Mouse (Mus musculus): ENCODE results near the gene Krt34. TPM values are rescaled to one million over a fixed set of nuclear protein-coding genes. Genes with fewer than 3 reads are reported as not detected.

Krt34 gene
- polyA plus RNA-seq, 1 experiment = not detected

DNA sequence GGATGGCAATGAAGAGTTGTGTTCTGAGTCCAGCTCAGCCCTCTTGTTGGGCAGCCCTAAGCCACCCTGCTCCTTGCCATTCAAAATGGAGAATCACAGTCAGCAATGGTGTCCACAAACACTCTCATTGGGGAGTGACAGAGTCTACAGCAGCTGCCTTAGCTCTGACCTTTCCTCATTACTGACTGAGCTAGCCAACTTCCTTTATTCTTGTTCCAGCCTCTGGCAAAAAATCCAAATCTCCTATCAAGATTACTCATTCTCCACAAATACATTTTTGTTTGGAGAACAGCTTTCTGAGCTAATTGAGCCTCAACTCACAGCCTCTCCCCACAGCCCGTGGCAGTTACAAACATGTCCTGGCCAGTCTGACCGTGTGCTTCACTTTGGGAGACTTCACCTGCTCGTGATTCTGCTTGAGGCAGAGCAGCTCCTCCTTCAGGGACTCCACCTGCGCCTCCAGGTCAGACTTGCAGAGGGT, 27.6 kb downstream of the Krt34 start:
- TF ChIP-seq CTCF (IDR thresholded peaks at IDR 0.05; ENCODE audit: control insufficient read depth, insufficient read depth, low read length) (no peak), POLR2A (IDR thresholded peaks at IDR 0.05; ENCODE audit: borderline replicate concordance, control insufficient read depth, low read depth, low read length) (no peak)
- no peaks in the 10 kb centered on the region for H3K4me1 ChIP-seq (ENCODE audit: control insufficient read depth, insufficient read depth, low read length)
- 67% methylated on average over 4 of the region's 4 CpGs for WGBS
- H3K27ac ChIP-seq (ENCODE audit: control insufficient read depth, insufficient read depth, low read depth, low read length, poor library complexity) = no peak overlapping the region
- H3K4me3 ChIP-seq (replicated peaks; ENCODE audit: control insufficient read depth, low read depth, low read length) = no peak overlapping the region

DNA sequence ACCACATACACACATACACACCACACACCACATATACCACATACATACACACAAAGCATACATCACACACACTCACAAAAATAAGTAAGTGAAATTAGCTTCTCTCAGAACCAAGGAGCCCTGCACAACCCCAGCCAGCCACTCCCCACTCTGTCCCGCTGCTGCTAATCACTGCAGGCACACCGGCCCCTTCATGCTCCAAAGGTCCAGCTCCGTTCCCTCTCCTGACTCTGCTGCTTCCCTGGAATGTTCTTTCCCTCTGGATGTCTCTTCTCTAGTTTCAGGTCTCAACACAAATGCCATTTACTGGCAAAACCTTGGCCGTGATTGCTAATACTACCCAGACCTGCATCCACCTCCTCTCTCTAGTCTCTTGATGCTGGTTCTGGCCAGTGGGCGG, 30.7 kb downstream of the Krt34 start:
- Histone ChIP-seq H3K4me3 (replicated peaks; ENCODE audit: control insufficient read depth, low read depth, low read length) (no peak overlapping the region), H3K4me1 (ENCODE audit: control insufficient read depth, insufficient read depth, low read length) (no peaks in the 10 kb centered on the region), H3K27ac (ENCODE audit: control insufficient read depth, insufficient read depth, low read depth, low read length, poor library complexity) (no peak overlapping the region)
- TF ChIP-seq CTCF (IDR thresholded peaks at IDR 0.05; ENCODE audit: control insufficient read depth, insufficient read depth, low read length) (no peak), POLR2A (IDR thresholded peaks at IDR 0.05; ENCODE audit: borderline replicate concordance, control insufficient read depth, low read depth, low read length) (no peak)
- 66% methylated on average over 5 of the region's 5 CpGs for WGBS

DNA sequence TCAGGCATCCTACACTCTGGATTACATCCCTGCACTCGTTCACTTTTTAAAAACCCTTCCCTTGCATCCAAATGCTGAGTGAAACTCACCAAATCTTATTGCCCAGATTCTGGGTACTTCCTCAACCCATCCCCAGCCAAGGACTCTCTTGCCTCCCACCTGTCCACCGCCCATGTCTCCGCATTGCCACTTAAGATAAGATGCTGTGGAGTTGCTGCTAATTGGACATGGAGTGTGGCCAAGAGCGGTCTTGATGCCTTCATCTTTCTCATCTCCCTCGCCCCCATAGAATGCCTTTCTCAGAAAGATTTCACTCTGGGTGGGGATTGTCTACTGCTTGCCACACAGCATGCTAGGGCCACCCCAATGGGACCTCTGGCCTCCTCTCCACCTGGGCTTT, 33.0 kb downstream of the Krt34 start:
- WGBS = 77% methylated on average over 5 of the region's 5 CpGs
- H3K27ac ChIP-seq (ENCODE audit: control insufficient read depth, insufficient read depth, low read depth, low read length, poor library complexity) = no peak overlapping the region
- TF ChIP-seq CTCF (IDR thresholded peaks at IDR 0.05; ENCODE audit: control insufficient read depth, insufficient read depth, low read length) (no peak), POLR2A (IDR thresholded peaks at IDR 0.05; ENCODE audit: borderline replicate concordance, control insufficient read depth, low read depth, low read length) (no peak)
- no peaks in the 10 kb centered on the region for H3K4me1 ChIP-seq (ENCODE audit: control insufficient read depth, insufficient read depth, low read length)
- H3K4me3 ChIP-seq (replicated peaks; ENCODE audit: control insufficient read depth, low read depth, low read length) = no peak overlapping the region

DNA sequence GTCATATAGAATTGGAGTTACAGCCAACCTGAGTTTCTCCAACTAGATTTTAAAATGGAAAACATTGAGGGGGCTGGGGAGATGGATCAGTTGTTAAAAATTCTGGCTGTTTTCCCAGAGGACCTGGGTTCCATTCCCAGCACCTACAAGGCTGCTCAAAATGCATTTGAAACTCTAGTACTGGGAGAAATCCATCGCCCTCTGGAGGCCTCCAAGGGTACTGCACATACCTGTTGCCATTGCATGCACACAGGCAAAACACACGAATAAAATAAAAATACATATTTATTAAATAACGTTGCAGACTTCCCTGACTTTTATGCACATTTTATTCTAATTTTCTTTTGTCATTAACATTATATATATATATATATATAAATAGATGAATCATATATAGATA, 34.7 kb downstream of the Krt34 start:
- Histone ChIP-seq H3K4me3 (replicated peaks; ENCODE audit: control insufficient read depth, low read depth, low read length) (no peak overlapping the region), H3K4me1 (ENCODE audit: control insufficient read depth, insufficient read depth, low read length) (no peaks in the 10 kb centered on the region), H3K27ac (ENCODE audit: control insufficient read depth, insufficient read depth, low read depth, low read length, poor library complexity) (no peak overlapping the region)
- WGBS = 50% methylated on average over 3 of the region's 3 CpGs
- TF ChIP-seq POLR2A (IDR thresholded peaks at IDR 0.05; ENCODE audit: borderline replicate concordance, control insufficient read depth, low read depth, low read length) = no peak
- TF ChIP-seq CTCF (IDR thresholded peaks at IDR 0.05; ENCODE audit: control insufficient read depth, insufficient read depth, low read length) = 0 out of 2 replicates have a peak, but pooled peaks have one; percentile 14

DNA sequence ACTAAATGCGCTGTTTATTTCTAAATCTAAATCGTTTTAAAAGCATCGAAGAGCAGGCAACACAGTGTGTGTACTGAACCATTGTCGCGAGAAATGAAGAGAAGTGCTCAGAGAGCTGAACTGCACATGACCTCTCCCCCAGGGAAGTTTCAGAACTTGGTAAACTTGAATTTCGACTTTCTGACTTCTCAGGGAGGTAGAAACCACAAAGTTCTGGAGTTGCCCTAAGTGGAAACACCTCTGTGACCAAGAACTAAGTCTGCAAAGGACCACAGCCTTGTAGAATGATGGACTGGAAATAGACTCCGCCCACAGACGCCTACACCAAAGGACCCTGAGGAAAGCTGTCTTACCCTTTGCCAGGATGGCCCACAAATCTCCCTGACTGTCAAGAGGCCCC, 35.4 kb downstream of the Krt34 start:
- TF ChIP-seq POLR2A (IDR thresholded peaks at IDR 0.05; ENCODE audit: borderline replicate concordance, control insufficient read depth, low read depth, low read length) (no peak), CTCF (IDR thresholded peaks at IDR 0.05; ENCODE audit: control insufficient read depth, insufficient read depth, low read length) (no peak)
- 79% methylated on average over 8 of the region's 8 CpGs for whole genome bisulfite sequencing
- H3K4me3 ChIP-seq (replicated peaks; ENCODE audit: control insufficient read depth, low read depth, low read length) = no peak overlapping the region

DNA sequence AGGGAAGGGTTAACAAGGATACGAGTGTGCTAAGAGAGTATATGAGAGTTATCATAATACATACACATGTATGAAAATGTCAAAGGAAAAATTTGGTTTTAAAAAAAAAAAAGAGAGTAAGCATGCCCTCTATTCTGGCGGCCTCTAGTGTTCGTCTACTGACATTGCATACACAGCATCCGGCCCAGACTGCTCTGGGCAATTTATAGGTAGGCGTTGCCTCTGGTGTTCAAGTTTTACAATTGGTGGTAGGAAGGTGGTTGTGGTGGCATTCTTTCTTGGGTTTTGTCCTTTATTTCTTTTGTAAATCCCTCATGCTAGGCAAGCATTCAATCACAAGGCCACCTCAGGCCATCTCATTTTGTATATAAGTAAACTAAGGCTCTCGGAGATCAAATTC, 36.5 kb downstream of the Krt34 start:
- 23% methylated on average over 6 of the region's 6 CpGs for WGBS
- Histone ChIP-seq H3K4me1 (ENCODE audit: control insufficient read depth, insufficient read depth, low read length) (no peaks in the 10 kb centered on the region), H3K27ac (ENCODE audit: control insufficient read depth, insufficient read depth, low read depth, low read length, poor library complexity) (no peak overlapping the region), H3K4me3 (replicated peaks; ENCODE audit: control insufficient read depth, low read depth, low read length) (no peak overlapping the region)
- TF ChIP-seq CTCF (IDR thresholded peaks at IDR 0.05; ENCODE audit: control insufficient read depth, insufficient read depth, low read length) = peak; percentile 34; the same call in 1 of the 2 replicates
- no peak for TF ChIP-seq POLR2A (IDR thresholded peaks at IDR 0.05; ENCODE audit: borderline replicate concordance, control insufficient read depth, low read depth, low read length)

More for the DNA sequence above, 35.4 kb downstream of the Krt34 start:
- no peaks in the 10 kb centered on the region for H3K4me1 ChIP-seq (ENCODE audit: control insufficient read depth, insufficient read depth, low read length)
- no peak overlapping the region for H3K27ac ChIP-seq (ENCODE audit: control insufficient read depth, insufficient read depth, low read depth, low read length, poor library complexity)

DNA sequence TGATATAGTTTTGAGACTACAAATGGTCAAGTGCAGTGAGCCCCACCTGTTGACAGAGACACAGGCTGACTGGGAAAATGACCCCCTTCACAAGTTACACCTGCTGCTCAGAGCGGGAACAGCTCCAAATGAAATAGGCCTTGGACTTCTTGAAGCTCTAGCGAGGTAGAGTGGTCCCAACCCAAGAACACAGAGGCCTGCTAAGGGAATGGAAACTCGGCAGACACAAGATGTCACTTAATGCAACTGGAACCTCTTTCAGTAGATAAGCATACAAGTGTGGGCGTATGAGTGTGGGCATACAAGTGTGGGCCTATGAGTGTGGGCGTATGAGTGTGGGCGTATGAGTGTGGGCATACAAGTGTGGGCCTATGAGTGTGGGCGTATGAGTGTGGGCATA, 42.3 kb downstream of the Krt34 start:
- 84% methylated on average over 7 of the region's 7 CpGs for WGBS
- no peak overlapping the region for H3K4me3 ChIP-seq (replicated peaks; ENCODE audit: control insufficient read depth, low read depth, low read length)
- H3K4me1 ChIP-seq (ENCODE audit: control insufficient read depth, insufficient read depth, low read length) = no peaks in the 10 kb centered on the region
- no peak for TF ChIP-seq CTCF (IDR thresholded peaks at IDR 0.05; ENCODE audit: control insufficient read depth, insufficient read depth, low read length)
- TF ChIP-seq POLR2A (IDR thresholded peaks at IDR 0.05; ENCODE audit: borderline replicate concordance, control insufficient read depth, low read depth, low read length) = no peak
- no peak overlapping the region for H3K27ac ChIP-seq (ENCODE audit: control insufficient read depth, insufficient read depth, low read depth, low read length, poor library complexity)

DNA sequence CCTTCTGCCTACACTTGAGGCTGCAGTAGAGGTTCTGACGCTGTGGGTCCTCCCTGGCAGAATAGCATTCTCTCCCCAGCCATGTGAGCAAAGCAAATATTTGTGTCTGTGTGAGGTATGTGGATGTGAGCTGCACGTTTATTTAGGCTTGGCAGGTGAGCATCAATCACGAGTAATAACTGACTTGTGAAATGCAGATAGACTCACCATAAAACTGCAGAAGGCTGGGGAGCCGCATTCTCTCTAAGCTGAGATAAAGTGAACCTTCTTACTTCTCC, 47.0 kb downstream of the Krt34 start:
- Histone ChIP-seq H3K27ac (ENCODE audit: control insufficient read depth, insufficient read depth, low read depth, low read length, poor library complexity) (no peak overlapping the region), H3K4me3 (replicated peaks; ENCODE audit: control insufficient read depth, low read depth, low read length) (no peak overlapping the region), H3K4me1 (ENCODE audit: control insufficient read depth, insufficient read depth, low read length) (no peaks in the 10 kb centered on the region; the same call in 1 of the 2 replicates)
- no peak for TF ChIP-seq CTCF (IDR thresholded peaks at IDR 0.05; ENCODE audit: control insufficient read depth, insufficient read depth, low read length)
- no peak for TF ChIP-seq POLR2A (IDR thresholded peaks at IDR 0.05; ENCODE audit: borderline replicate concordance, control insufficient read depth, low read depth, low read length)
- 55% methylated on average over 4 of the region's 4 CpGs for WGBS
